Mouse (Mus musculus): ENCODE measurements at regions not wholly inside any gene's neighbourhood (a gene's known extent, or its start where the extent isn't known, plus 50 kb on each side); places are given as distances from the start of the nearest gene placed in this dataset.

GRCm38 (mm10) chr2:48589709-48590108 is 224.2 kb upstream of the Acvr2a start:
- TF ChIP-seq CTCF (conservative IDR thresholded peaks at IDR 0.05; ENCODE audit: insufficient read depth, insufficient read length, low read depth, low read length): no peak
- no peak for TF ChIP-seq POLR2A (IDR thresholded peaks at IDR 0.05; ENCODE audit: low read depth, low read length)
- H3K27me3 ChIP-seq (replicated peaks; ENCODE audit: control insufficient read depth, insufficient read depth, low read length): no peaks in the 10 kb centered on the region
- H3K27ac ChIP-seq (ENCODE audit: insufficient read depth, low read depth, low read length): no peak overlapping the region
- DNase-seq: no peak
- no peaks in the 10 kb centered on the region for H3K36me3 ChIP-seq (ENCODE audit: control insufficient read depth, insufficient read depth, low read length)
- no peaks in the 10 kb centered on the region for H3K4me1 ChIP-seq (ENCODE audit: control insufficient read depth, insufficient read depth, low read length)
- H3K4me3 ChIP-seq (ENCODE audit: insufficient read depth, low read depth, low read length): no peak overlapping the region

- Histone ChIP-seq H3K4me3 (ENCODE audit: insufficient read depth, low read depth, low read length) (no peak overlapping the region), H3K27ac (ENCODE audit: insufficient read depth, low read depth, low read length) (no peak overlapping the region), H3K4me1 (ENCODE audit: control insufficient read depth, insufficient read depth, low read length) (no peaks in the 10 kb centered on the region), H3K27me3 (replicated peaks; ENCODE audit: control insufficient read depth, insufficient read depth, low read length) (no peaks in the 10 kb centered on the region), H3K36me3 (ENCODE audit: control insufficient read depth, insufficient read depth, low read length) (no peaks in the 10 kb centered on the region)
- no peak for DNase-seq
- WGBS: 53% methylated on average over 5 of the region's 5 CpGs
- TF ChIP-seq CTCF (conservative IDR thresholded peaks at IDR 0.05; ENCODE audit: insufficient read depth, insufficient read length, low read depth, low read length) (no peak), POLR2A (IDR thresholded peaks at IDR 0.05; ENCODE audit: low read depth, low read length) (no peak)
These were observed 215.9 kb upstream of the Acvr2a start for GRCm38 (mm10) chr2:48597793-48598583.

GRCm38 (mm10) chr2:48599367-48599766 is 214.5 kb upstream of the Acvr2a start:
- H3K36me3 ChIP-seq (ENCODE audit: control insufficient read depth, insufficient read depth, low read length): no peaks in the 10 kb centered on the region
- peak; percentile 21 for DNase-seq
- WGBS: 74% methylated on average over 5 of the region's 5 CpGs
- TF ChIP-seq POLR2A (IDR thresholded peaks at IDR 0.05; ENCODE audit: low read depth, low read length) (no peak), CTCF (conservative IDR thresholded peaks at IDR 0.05; ENCODE audit: insufficient read depth, insufficient read length, low read depth, low read length) (no peak)
- H3K27ac ChIP-seq (ENCODE audit: insufficient read depth, low read depth, low read length): no peak overlapping the region
- H3K4me3 ChIP-seq (ENCODE audit: insufficient read depth, low read depth, low read length): no peak overlapping the region
- H3K27me3 ChIP-seq (replicated peaks; ENCODE audit: control insufficient read depth, insufficient read depth, low read length): no peaks in the 10 kb centered on the region
- H3K4me1 ChIP-seq (ENCODE audit: control insufficient read depth, insufficient read depth, low read length): no peaks in the 10 kb centered on the region

- H3K4me1 ChIP-seq (ENCODE audit: control insufficient read depth, insufficient read depth, low read length): no peaks in the 10 kb centered on the region
- no peak for TF ChIP-seq CTCF (conservative IDR thresholded peaks at IDR 0.05; ENCODE audit: insufficient read depth, insufficient read length, low read depth, low read length)
- no peak for DNase-seq
- H3K27ac ChIP-seq (ENCODE audit: insufficient read depth, low read depth, low read length): no peak overlapping the region; the same call in 1 of the 2 replicates
- H3K4me3 ChIP-seq (ENCODE audit: insufficient read depth, low read depth, low read length): no peak overlapping the region
- H3K27me3 ChIP-seq (replicated peaks; ENCODE audit: control insufficient read depth, insufficient read depth, low read length): no peaks in the 10 kb centered on the region
- H3K36me3 ChIP-seq (ENCODE audit: control insufficient read depth, insufficient read depth, low read length): no peaks in the 10 kb centered on the region
- WGBS: 46% methylated on average over 8 of the region's 8 CpGs
These were observed 212.1 kb upstream of the Acvr2a start for GRCm38 (mm10) chr2:48601855-48602254.

- Histone ChIP-seq H3K27me3 (replicated peaks; ENCODE audit: control insufficient read depth, insufficient read depth, low read length) (no peaks in the 10 kb centered on the region), H3K4me1 (ENCODE audit: control insufficient read depth, insufficient read depth, low read length) (no peaks in the 10 kb centered on the region), H3K4me3 (ENCODE audit: insufficient read depth, low read depth, low read length) (no peak overlapping the region), H3K36me3 (ENCODE audit: control insufficient read depth, insufficient read depth, low read length) (no peaks in the 10 kb centered on the region), H3K27ac (ENCODE audit: insufficient read depth, low read depth, low read length) (no peak overlapping the region)
- WGBS: 95% methylated on average over 3 of the region's 3 CpGs
- DNase-seq: no peak
- TF ChIP-seq POLR2A (IDR thresholded peaks at IDR 0.05; ENCODE audit: low read depth, low read length) (no peak), CTCF (conservative IDR thresholded peaks at IDR 0.05; ENCODE audit: insufficient read depth, insufficient read length, low read depth, low read length) (no peak)
These were observed 204.4 kb upstream of the Acvr2a start for GRCm38 (mm10) chr2:48609466-48609865.

- no peak for DNase-seq
- 80% methylated on average over 3 of the region's 3 CpGs for WGBS
- no peak for TF ChIP-seq POLR2A (IDR thresholded peaks at IDR 0.05; ENCODE audit: low read depth, low read length)
- TF ChIP-seq CTCF (conservative IDR thresholded peaks at IDR 0.05; ENCODE audit: insufficient read depth, insufficient read length, low read depth, low read length): no peak
These were observed 201.7 kb upstream of the Acvr2a start for GRCm38 (mm10) chr2:48612251-48612650.

GRCm38 (mm10) chr2:48617141-48617699 is 196.7 kb upstream of the Acvr2a start:
- no peaks in the 10 kb centered on the region for H3K36me3 ChIP-seq (ENCODE audit: control insufficient read depth, insufficient read depth, low read length)
- no peaks in the 10 kb centered on the region; the same call in 1 of the 2 replicates for H3K27me3 ChIP-seq (replicated peaks; ENCODE audit: control insufficient read depth, insufficient read depth, low read length)
- TF ChIP-seq POLR2A (IDR thresholded peaks at IDR 0.05; ENCODE audit: low read depth, low read length) (no peak), CTCF (conservative IDR thresholded peaks at IDR 0.05; ENCODE audit: insufficient read depth, insufficient read length, low read depth, low read length) (no peak)
- H3K27ac ChIP-seq (ENCODE audit: insufficient read depth, low read depth, low read length): no peak overlapping the region
- H3K4me1 ChIP-seq (ENCODE audit: control insufficient read depth, insufficient read depth, low read length): no peaks in the 10 kb centered on the region
- DNase-seq: no peak
- WGBS: 28% methylated on average over 3 of the region's 3 CpGs
- no peak overlapping the region for H3K4me3 ChIP-seq (ENCODE audit: insufficient read depth, low read depth, low read length)

More at GRCm38 (mm10) chr2:48612251-48612650, 201.7 kb upstream of the Acvr2a start:
- no peak overlapping the region for H3K4me3 ChIP-seq (ENCODE audit: insufficient read depth, low read depth, low read length)
- H3K4me1 ChIP-seq (ENCODE audit: control insufficient read depth, insufficient read depth, low read length): no peaks in the 10 kb centered on the region
- no peaks in the 10 kb centered on the region for H3K27me3 ChIP-seq (replicated peaks; ENCODE audit: control insufficient read depth, insufficient read depth, low read length)
- no peak overlapping the region for H3K27ac ChIP-seq (ENCODE audit: insufficient read depth, low read depth, low read length)
- no peaks in the 10 kb centered on the region for H3K36me3 ChIP-seq (ENCODE audit: control insufficient read depth, insufficient read depth, low read length)
